Mouse (Mus musculus) heart, postnatal 14 days (tissue): ENCODE results near the gene Gucy2f. TPM values are rescaled to one million over a fixed set of nuclear protein-coding genes. Genes with fewer than 3 reads are reported as not detected.
"Not testable (repeated sequence)": the region's sequence is repeated elsewhere in the genome, so short reads cannot be mapped to it uniquely, and the experiment has no call there.

ENCODE experiments used
- DNase-seq, 2 experiments: peaks; one replicate each; pipeline ENCODE4 v3.0.0; 2021 to 2022
- intact Hi-C: fragments of 180-260 bp; cut with DNase I; formaldehyde crosslinking; loops from one replicate; pipeline ENCODE4 v1.15.1; 2025
- long read RNA-seq, 2 experiments: library from polyadenylated mRNA; stranded (forward); transcript quantifications; one replicate each; pipeline ENCODE4 v2.0.0; 2021
- total RNA-seq, 2 experiments: library from RNA; stranded (reverse); gene quantifications; 2 replicates each; pipeline ENCODE4 v1.2.3; 2021

The Gucy2f gene
- not detected for total RNA-seq
- long read RNA-seq, experiment 1 = 0 reads
- long read RNA-seq, experiment 2 = 0 reads

DNA sequence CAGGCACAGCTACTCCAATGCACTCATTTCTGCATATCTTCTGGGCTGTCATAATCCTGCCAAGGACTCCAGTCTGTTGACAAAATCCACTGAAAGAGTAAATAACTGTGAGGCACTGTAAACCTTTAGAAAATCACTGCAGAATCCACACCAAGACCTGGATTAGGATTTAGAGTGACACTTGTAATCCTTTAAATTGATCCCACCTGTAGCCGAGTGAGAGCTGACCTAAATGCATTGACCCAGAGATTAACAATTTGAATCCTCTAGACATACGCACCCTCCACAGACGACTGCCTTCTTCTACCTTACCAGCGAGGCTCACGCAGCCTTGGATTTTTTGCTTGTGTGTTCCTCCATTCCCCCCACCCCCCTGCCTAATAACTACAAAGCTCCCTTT, at the start of gene Gucy2f:
Gene Gucy2f (minus strand): TSS at position 101 of the 400 bp plus-strand sequence.
- intact Hi-C loops = loop anchor here (10.0 kb wide), 1 partner anchor 338 kb away; no protein-coding TSS in a partner anchor
- DNase-seq = no peak

DNA sequence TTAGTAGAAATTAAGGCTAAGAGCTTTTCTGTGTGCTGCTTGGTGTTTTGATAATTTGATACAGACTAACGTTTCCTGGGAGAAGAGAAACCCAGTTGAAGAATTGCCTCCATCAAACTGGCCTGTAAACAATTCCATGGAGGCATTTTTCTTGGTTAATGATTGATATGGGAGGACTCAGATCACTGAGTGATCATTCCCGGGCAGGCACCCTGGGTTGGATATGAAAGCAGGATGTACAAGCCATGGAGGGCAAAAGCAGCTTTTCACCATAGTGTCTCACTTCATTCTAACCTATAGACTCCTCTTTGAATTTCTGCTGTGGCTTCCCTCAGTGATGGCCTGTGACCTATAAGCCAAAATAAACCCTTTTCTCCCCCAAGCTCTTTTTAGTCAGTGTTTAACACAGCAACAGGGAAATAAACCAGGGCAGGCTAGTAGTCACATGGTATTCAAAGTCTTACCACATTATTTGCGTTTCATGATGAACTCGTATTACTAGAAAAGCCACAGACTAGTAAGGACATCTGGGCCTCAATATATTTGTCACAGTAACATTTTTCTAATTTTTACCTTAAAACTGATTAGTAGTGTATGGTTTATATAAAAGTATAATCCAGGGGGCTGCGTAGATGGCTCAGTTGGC, 49.1 kb upstream of the Gucy2f start:
- intact Hi-C loops = no loop called here

DNA sequence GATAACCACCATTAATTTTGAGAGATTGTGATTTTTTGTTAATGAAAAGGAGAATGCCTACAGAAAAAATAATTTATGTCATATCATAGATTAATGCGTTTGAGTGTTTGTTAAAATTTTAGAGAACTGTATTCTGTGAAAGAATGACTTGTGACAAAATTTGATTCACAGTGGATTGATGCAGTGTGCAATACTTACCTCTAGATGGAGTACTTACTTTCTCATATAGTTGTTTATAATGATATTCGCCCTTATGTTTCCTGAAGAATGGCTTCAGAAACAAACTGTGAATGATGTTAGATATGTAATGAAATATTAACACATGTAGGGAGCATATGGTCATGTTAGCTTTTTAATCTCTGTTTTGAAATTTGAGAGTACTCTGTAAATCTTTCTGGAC, 40.4 kb upstream of the Gucy2f start:
- DNase-seq = no peak
- intact Hi-C loops = loop anchor here (10.0 kb wide), 1 partner anchor 78 kb away; no protein-coding TSS in a partner anchor

More for the DNA sequence above, 49.1 kb upstream of the Gucy2f start:
- DNase-seq = no peak

DNA sequence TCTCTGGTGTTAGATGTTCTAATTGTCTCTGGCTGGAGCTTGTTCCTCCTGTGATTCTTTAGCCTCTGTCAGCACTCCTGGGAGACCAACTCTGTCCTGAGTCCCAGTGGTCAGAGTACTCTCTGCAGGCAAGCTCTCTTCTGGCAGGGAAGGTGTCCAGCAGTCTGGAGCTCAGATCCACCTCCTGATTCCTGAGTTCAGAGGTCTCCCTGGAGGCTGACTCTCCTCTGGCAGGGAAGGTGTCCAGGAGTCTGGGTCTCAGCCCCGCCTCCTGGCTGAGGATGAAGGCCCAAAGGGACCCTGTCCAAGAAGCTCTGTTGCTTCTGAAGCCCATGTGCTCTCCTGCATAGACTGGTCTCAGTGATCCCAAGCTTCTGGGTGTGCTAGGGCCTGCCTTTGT, 39.4 kb upstream of the Gucy2f start:
- DNase-seq = not testable (repeated sequence)
- intact Hi-C loops = loop anchor here (10.0 kb wide), 1 partner anchor 79 kb away; no protein-coding TSS in a partner anchor

DNA sequence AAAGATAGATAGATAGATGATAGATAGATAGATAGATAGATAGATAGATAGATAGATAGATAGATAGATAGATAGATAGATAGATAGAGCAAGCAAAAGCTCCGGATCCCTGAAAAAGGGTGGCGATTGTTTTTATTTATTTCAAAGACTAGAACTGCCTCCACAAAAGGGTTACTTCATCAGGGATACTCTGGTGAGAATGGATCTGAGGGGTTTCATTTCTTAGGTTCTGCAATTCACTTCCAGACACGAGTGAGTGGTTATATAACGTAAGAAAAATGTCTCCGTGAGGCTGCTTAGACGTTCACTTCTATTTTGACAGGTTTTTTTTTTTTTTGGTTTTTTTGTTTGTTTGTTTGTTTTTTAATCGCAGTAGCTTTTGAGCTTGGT, 32.0 kb upstream of the Gucy2f start:
- intact Hi-C loops = no loop called here
- no peak for DNase-seq

DNA sequence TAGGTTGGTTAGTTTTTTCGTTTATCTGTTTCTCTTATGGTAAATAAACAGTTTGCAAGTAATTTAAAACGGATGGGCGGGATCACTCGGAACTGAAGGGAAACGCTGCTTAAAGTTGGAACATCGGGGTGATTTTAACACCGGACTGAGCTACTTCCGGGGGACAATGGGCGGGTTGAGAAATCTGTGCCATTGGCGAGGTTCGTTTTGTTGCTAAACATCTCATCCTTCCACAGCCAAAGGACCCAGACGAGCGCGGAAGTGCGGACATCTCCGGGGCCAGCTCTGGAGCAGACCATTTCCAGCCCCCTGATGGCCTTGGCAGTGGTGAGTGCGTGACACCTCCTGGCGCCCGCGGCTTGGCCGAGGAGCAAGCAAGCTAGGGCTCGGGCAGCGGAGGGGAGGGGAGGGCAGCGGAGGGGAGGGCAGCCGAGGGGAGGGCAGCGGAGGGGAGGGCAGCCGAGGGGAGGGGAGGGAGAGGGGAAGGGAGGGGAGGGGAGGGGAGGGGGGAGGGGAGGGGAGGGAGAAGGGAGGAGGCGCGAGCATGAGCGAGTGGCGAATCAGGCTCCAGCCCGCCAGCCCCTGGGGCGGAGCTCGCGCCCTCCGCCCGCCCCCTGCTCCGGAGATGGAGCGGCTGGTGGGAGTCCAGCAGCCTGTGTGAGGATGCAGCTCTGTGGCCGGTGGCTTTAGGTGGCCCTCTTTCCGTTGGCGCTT, 31.5 kb upstream of the Gucy2f start:
- DNase-seq = peak; percentile 71 to 72
- intact Hi-C loops = no loop called here

DNA sequence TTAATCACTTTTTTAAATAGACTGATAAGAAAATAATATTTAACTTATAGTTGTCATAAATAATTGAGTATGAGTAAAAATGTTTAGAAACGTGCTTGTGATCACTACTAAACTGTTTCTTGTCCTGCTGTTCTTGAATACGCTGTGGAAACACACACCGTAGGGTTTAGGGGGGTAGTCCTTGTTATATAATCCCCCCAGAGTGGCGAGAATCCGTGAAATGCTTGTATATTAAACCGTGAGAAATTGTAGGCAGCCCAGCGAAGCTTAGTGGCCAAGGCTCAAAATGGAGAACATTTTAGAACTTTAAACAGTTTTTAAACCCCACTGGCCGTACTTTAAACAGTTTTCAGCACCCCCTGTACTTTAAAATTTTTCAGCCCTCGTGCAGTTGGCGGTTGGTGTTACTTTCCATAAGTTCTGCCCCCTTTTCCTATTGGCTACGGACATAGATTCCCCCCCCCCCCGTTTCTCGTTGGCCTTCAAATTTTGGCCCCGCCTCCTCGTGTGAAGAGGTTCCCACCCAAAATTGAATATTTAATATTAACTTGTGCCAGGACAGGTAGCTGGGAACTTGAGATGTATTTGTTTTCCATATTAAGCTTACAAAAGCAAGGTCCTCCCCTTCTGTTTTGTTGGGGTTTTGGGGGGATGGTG, 30.8 kb upstream of the Gucy2f start:
- peak; percentile 10 to 21 for DNase-seq
- intact Hi-C loops = no loop called here

DNA sequence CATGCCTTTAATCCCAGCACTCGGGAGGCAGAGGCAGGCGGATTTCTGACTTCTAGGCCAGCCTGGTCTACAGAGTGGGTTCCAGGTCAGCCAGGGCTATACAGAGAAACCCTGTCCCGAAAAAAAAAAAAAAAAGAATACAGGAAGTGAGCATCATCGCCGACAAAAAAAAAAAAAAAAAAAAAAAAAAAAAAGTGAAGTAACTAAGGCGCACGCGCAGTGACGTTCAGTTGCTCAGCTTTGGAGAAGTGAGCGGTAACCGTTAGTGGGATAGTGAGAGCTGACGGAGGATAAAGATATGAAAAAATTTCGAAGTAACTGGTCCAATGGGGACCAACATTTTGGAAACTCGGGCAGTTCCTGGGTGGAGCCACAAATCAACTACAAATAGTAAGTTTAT, 29.8 kb upstream of the Gucy2f start, which contains the start of gene Nxt2:
Gene Nxt2 (plus strand): TSS at position 229 of the 400 bp plus-strand sequence.
- intact Hi-C loops = no loop called here
- DNase-seq = no peak

DNA sequence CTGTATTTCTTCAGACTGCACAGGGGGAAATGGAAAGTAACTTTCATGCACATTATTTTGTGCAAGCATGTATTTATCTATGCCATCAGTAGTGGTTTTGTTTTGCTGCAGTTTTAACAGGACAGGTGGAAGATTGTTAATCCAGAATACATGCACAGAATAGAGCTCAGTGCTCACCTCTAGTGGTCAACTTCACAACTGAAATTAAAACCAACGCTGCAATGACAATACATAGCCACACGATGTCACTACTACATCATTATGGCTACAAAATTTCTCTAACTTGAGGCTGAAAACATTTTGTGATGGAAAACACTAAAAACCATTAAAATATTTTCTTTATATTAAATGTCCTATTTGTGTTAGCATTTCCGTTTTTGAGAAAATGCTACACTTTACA, 3.6 kb upstream of the Gucy2f start:
- intact Hi-C loops = loop anchor here (1.0 kb wide), 1 partner anchor 114 kb away; no protein-coding TSS in a partner anchor
- DNase-seq = peak; percentile 2 to 28

DNA sequence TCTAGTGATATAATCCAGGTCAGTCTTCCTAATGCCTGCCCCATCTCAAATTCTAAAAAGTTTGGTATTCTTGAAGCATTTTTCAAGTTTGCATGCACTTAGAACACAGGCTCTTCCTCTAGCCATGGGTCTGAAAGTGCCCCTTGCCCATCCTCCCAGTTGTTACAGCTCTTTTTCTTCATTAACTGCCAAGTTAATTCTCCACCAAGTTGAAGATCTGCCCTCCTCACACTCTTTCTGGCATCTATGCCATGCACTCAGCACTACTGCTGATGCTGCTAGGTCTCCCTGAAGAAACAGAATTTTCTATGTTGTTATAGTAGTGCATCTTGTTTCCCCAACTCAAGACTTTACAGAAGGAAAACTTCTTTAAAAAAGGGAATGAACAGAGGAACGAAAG, 1.2 kb downstream of the Gucy2f start:
- DNase-seq = no peak
- intact Hi-C loops = loop anchor here (10.0 kb wide), 1 partner anchor 339 kb away; no protein-coding TSS in a partner anchor

DNA sequence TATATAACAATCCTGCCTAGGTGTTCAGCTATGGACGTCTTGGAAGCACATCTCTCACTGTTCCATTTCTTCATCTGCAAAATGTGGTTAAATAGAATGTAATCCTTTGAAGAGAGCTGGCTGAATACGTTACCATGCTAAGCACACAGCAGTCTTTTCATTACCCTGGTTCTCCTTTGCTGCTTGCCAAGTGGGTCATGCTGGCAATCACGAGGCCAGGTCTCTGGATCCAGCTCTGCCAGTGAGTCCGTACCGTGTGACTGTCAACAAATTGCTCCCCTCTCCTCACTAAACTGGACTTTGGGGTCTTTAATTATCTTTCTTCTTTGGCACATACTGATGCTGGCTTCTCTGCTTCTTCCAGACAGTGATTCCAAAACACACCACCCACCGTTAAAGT, 2.3 kb downstream of the Gucy2f start:
- intact Hi-C loops = loop anchor here (10.0 kb wide), 1 partner anchor 340 kb away; no protein-coding TSS in a partner anchor
- peak in 1 of 2 experiments; percentile 2 for DNase-seq

DNA sequence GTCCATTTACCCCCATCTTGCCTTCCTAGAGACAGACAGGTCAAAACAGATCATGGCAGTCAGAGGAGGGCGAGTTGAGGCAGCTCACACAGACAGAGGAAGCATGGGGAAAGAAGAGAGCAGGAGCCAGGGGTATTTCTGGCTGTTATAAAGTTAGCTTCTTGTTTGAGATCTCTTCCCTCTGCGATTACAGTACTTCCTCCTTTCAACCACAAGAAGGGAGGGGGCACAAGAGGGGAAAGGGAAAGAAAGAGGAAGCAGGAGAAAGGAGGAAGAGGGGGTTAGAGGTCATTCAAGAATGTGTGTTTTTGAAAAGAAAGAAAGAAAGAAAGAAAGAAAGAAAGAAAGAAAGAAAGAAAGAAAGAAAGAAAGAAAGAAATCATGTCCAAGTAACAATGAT, 6.4 kb downstream of the Gucy2f start:
- intact Hi-C loops = loop anchor here (10.0 kb wide), 1 partner anchor 344 kb away; no protein-coding TSS in a partner anchor
- no peak for DNase-seq

DNA sequence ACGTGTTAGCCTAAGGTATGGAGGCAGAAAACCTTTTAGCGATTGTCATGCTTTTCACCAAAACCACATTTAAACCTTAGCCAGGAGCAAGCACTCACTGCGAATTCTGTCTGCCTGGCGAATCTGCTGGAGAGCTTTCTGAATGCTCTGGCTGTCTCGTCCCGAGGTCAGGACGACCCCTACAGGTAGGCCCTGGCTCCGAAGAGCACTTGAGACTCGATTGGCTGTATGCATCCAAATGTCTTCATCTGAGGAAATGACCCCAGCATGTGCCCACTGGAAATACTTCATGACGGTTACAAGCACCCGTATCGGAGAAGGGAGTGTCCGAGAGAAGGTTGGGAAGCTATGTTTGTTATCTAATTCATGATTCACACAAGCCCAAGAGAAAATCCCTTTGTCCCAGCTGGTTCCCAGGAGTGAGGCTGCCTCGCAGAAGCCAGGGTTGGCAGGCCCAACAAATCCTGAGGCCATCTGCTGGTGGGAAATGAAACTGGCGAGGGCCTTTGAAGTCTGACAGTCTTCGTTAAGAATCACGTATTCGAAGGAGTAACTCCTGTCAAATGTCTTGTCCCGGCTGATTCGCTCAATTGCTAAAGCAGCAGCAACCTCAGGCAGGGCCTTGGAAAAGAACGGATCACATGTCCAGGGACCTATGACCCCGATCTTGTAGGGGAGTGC, 7.6 kb downstream of the Gucy2f start:
- DNase-seq = peak; percentile 13 to 50
- intact Hi-C loops = no loop called here

DNA sequence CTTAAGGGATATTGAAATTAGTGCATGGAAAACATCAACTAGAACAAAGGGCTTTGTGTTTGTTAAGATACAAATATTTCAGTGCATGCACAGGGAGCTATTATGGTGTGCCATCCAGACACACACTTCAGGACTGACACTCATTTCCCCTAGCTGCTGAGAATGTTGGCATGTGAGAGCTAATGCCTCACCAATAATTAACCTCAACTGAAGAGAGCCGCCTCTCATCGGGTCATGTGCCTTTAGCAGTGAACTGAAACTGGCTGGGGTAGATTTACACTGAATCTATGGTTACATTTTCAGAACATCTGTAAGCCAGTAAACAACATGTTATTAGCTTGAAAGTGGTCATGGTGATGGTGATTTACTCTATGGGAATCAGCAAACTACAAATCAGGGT, 14.7 kb downstream of the Gucy2f start:
- no peak for DNase-seq
- intact Hi-C loops = no loop called here

DNA sequence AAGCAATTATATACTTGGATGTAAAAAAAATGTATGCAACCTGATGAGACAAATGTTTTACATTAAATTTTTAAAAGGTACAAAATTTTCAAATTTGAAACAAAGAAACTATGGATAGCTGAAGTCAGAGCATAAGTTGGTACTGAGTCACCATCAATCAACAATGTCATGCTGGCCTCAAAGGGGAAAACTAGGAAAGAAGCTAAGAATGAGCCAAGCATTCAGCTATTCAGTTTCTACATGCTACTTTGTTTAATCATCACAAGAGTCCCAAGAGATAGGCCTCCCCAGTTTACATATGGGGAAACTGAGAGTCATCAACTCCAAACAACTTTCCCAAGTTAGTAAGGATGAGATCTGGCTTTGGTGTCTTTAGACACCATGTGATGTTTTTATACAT, 19.8 kb downstream of the Gucy2f start:
- intact Hi-C loops = no loop called here
- DNase-seq = no peak

DNA sequence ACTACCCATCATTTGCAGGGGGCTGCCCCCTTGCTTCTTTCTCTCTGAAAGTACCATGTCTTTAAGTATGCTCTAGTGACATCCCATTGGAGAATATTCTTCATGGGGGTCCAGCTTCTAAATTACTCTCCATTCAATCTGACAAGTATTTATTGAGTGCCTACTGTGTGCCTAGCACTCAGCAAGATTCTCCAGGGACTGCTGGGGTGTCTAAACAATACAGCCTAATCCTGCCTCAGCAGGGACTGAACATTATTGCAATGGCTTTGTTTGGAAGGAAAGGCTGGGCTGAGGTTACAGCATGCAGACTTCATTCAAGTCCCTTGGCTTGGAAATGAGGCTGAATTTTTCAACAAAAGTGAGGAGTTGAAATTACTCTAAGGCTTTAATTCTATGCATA, 81.0 kb downstream of the Gucy2f start:
- DNase-seq = no peak
- intact Hi-C loops = no loop called here

DNA sequence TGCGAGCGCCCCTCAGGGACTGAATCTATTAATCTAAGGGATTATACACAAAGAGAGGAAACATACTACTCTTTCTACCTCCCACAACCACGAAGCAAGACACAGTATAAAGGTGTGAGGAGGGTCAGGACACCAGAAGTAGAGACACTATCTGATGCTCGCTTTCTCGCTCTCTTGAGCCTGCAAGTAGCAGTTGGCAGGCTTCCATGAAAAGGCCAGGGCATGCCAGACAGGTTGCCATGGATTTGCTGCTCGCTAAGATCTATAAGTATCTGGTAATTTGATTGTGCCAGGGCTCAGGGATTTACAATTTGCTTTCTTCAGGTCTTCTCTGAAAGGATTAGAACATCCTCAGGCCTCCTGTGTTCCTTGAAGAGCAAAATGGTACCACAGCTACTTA, 85.5 kb downstream of the Gucy2f start:
- intact Hi-C loops = no loop called here
- DNase-seq = no peak

DNA sequence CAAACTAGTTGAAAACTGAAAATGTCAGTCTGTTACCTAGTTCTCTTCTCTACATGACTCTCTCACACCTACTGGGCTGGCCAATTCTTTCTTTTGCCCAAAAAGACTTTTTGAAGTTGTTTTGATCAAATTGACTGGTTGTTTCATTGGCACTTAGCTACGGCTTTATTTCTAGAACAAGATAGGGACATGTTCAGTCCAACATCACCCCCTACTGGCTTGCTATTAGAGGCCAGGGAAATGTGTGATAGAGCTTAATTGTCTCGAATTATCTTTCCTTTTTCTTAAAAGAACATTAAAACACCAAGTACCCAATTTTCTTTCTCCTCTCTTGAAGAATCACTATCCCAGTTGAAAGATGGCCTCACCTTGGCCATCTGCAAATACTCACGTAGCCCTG, 99.8 kb downstream of the Gucy2f start:
- intact Hi-C loops = loop anchor here (10.0 kb wide), 1 partner anchor 882 kb away; no protein-coding TSS in a partner anchor

DNA sequence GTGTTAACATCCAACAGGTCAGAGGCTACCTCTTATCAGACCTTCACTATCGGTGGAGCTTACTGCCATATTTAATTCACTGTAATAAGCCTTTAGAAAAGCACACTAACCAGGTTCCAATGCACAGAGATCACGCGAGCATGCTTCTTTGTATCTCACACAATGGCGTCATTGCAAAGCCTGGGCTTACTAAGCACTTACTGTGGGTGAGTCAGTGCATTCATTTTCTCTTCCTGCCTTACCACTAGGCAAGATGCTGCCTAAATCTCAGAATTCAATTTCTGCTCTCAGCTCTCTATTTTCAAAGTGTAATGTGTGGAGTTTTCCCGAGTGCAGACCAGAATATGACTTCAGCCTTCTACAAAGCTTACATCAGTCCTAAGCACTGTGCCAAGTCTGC, 101.2 kb downstream of the Gucy2f start:
- intact Hi-C loops = loop anchor here (10.0 kb wide), 1 partner anchor 881 kb away; no protein-coding TSS in a partner anchor
- no peak for DNase-seq

More for the DNA sequence above, 99.8 kb downstream of the Gucy2f start:
- DNase-seq = peak; percentile 2 to 22

DNA sequence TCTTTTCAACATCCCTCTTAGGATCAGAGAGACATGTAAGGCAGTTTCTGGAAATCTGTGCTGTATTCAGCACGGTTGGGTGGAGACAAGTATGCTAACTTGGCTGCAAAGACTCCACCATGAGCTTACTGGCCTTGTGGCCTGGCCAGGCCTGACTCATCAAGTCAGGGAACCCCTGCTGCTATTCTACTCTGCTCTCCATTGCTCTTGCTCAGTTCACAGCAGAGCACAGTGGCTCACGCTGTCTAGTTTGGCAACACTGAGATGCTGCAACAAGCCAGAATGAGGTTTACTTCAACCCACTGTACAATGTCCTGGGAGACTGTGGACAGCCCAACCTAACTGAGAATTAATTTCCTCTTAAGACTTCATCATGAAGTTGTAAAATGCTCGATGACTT, 134.1 kb downstream of the Gucy2f start:
- intact Hi-C loops = no loop called here
- peak; percentile 2 to 5 for DNase-seq
